Mouse (Mus musculus): ENCODE measurements around the gene Nfya. TPM values are rescaled to one million over a fixed set of nuclear protein-coding genes. Genes with fewer than 3 reads are reported as not detected.

Nfya gene
- polyA plus RNA-seq, 1 experiment from 2014 or later: 18.7 TPM

- H3K27ac ChIP-seq (ENCODE audit: low read depth, low read length): no peak overlapping the region; the same call in 1 of the 2 replicates
- no peaks in the 10 kb centered on the region for H3K9me3 ChIP-seq (ENCODE audit: control insufficient read depth, low read length)
- no peaks in the 10 kb centered on the region for H3K36me3 ChIP-seq (ENCODE audit: control insufficient read depth, insufficient read depth, low read length)
- H3K4me2 ChIP-seq: no peak overlapping the region
- no peak overlapping the region for H3K9ac ChIP-seq (ENCODE audit: low read depth, low read length)
- no peak for ATAC-seq (replicated peaks; ENCODE audit: low FRiP score)
- H3K27me3 ChIP-seq (replicated peaks; ENCODE audit: control insufficient read depth, insufficient read depth, low read length): no peaks in the 10 kb centered on the region
- no peak overlapping the region for H3K4me3 ChIP-seq (ENCODE audit: low read depth, low read length)
- WGBS: 80% methylated on average over 20 of the region's 20 CpGs
- peaks cover 33% of the 10 kb centered on the region for H3K4me1 ChIP-seq (replicated peaks; ENCODE audit: control insufficient read depth, insufficient read depth, low read length)
- DNase-seq (ENCODE audit: low spot score): no peak
Observed at GRCm38 (mm10) chr17:48433006-48433655, 23.4 kb upstream of the Nfya start.

GRCm38 (mm10) chr17:48432158-48432980, 22.7 kb upstream of the Nfya start, which contains the start of gene Apobec2:
TSS of gene Apobec2 (minus strand) at chr17:48432930.
- H3K27me3 ChIP-seq (replicated peaks; ENCODE audit: control insufficient read depth, insufficient read depth, low read length): no peaks in the 10 kb centered on the region
- H3K36me3 ChIP-seq (ENCODE audit: control insufficient read depth, insufficient read depth, low read length): no peaks in the 10 kb centered on the region
- 37% methylated on average over 16 of the region's 16 CpGs for WGBS
- H3K4me3 ChIP-seq (ENCODE audit: low read depth, low read length): no peak within 1 kb of the TSS
- H3K4me2 ChIP-seq: peak within 1 kb of the TSS; percentile 47
- peaks cover 29% of the 10 kb centered on the region for H3K4me1 ChIP-seq (replicated peaks; ENCODE audit: control insufficient read depth, insufficient read depth, low read length)
- DNase-seq (ENCODE audit: low spot score): no peak
- H3K27ac ChIP-seq (ENCODE audit: low read depth, low read length): no peak within 1 kb of the TSS; the same call in 1 of the 2 replicates
- no peaks in the 10 kb centered on the region for H3K9me3 ChIP-seq (ENCODE audit: control insufficient read depth, low read length)
- peak; percentile 61 for ATAC-seq (replicated peaks; ENCODE audit: low FRiP score)
- 0 out of 2 replicates have a peak within 1 kb of the TSS, but pooled peaks have one; percentile 11 for H3K9ac ChIP-seq (ENCODE audit: low read depth, low read length)

- Histone ChIP-seq H3K27ac (ENCODE audit: low read depth, low read length) (no peak overlapping the region), H3K4me1 (replicated peaks; ENCODE audit: control insufficient read depth, insufficient read depth, low read length) (peaks cover 35% of the 10 kb centered on the region)
Observed at GRCm38 (mm10) chr17:48431054-48431453, 21.3 kb upstream of the Nfya start.

GRCm38 (mm10) chr17:48430394-48430793, 20.7 kb upstream of the Nfya start:
- no peaks in the 10 kb centered on the region for H3K36me3 ChIP-seq (ENCODE audit: control insufficient read depth, insufficient read depth, low read length)
- no peaks in the 10 kb centered on the region for H3K27me3 ChIP-seq (replicated peaks; ENCODE audit: control insufficient read depth, insufficient read depth, low read length)
- WGBS: 21% methylated on average over 5 of the region's 5 CpGs
- no peak for DNase-seq (ENCODE audit: low spot score)
- H3K4me1 ChIP-seq (replicated peaks; ENCODE audit: control insufficient read depth, insufficient read depth, low read length): peaks cover 40% of the 10 kb centered on the region
- H3K4me3 ChIP-seq (ENCODE audit: low read depth, low read length): no peak overlapping the region
- 0 out of 2 replicates have a peak overlapping the region, but pooled peaks have one; percentile 19 for H3K27ac ChIP-seq (ENCODE audit: low read depth, low read length)
- ATAC-seq (replicated peaks; ENCODE audit: low FRiP score): no peak
- no peak overlapping the region for H3K4me2 ChIP-seq
- H3K9me3 ChIP-seq (ENCODE audit: control insufficient read depth, low read length): no peaks in the 10 kb centered on the region
- 0 out of 2 replicates have a peak overlapping the region, but pooled peaks have one; percentile 20 for H3K9ac ChIP-seq (ENCODE audit: low read depth, low read length)

More at GRCm38 (mm10) chr17:48431054-48431453, 21.3 kb upstream of the Nfya start:
- DNase-seq (ENCODE audit: low spot score) (no peak), ATAC-seq (replicated peaks; ENCODE audit: low FRiP score) (no peak)
- 68% methylated on average over 5 of the region's 5 CpGs for WGBS
- no peak overlapping the region for H3K9ac ChIP-seq (ENCODE audit: low read depth, low read length)
- H3K27me3 ChIP-seq (replicated peaks; ENCODE audit: control insufficient read depth, insufficient read depth, low read length): no peaks in the 10 kb centered on the region
- H3K4me2 ChIP-seq: no peak overlapping the region
- H3K36me3 ChIP-seq (ENCODE audit: control insufficient read depth, insufficient read depth, low read length): no peaks in the 10 kb centered on the region
- H3K4me3 ChIP-seq (ENCODE audit: low read depth, low read length): no peak overlapping the region
- H3K9me3 ChIP-seq (ENCODE audit: control insufficient read depth, low read length): no peaks in the 10 kb centered on the region

- Histone ChIP-seq H3K9me3 (ENCODE audit: control insufficient read depth, low read length) (no peaks in the 10 kb centered on the region), H3K9ac (ENCODE audit: low read depth, low read length) (no peak overlapping the region; the same call in 1 of the 2 replicates), H3K27ac (ENCODE audit: low read depth, low read length) (no peak overlapping the region), H3K4me3 (ENCODE audit: low read depth, low read length) (no peak overlapping the region), H3K27me3 (replicated peaks; ENCODE audit: control insufficient read depth, insufficient read depth, low read length) (no peaks in the 10 kb centered on the region), H3K36me3 (ENCODE audit: control insufficient read depth, insufficient read depth, low read length) (no peaks in the 10 kb centered on the region), H3K4me2 (no peak overlapping the region), H3K4me1 (replicated peaks; ENCODE audit: control insufficient read depth, insufficient read depth, low read length) (peaks cover 38% of the 10 kb centered on the region)
- ATAC-seq (replicated peaks; ENCODE audit: low FRiP score) (no peak), DNase-seq (ENCODE audit: low spot score) (no peak)
- WGBS: 56% methylated on average over 11 of the region's 11 CpGs
Observed at GRCm38 (mm10) chr17:48427852-48428530, 18.3 kb upstream of the Nfya start.

- H3K4me3 ChIP-seq (ENCODE audit: low read depth, low read length): no peak overlapping the region
- no peak overlapping the region; the same call in 1 of the 2 replicates for H3K4me2 ChIP-seq
- 57% methylated on average over 13 of the region's 13 CpGs for WGBS
- no peak overlapping the region; the same call in 1 of the 2 replicates for H3K27ac ChIP-seq (ENCODE audit: low read depth, low read length)
- no peaks in the 10 kb centered on the region for H3K36me3 ChIP-seq (ENCODE audit: control insufficient read depth, insufficient read depth, low read length)
- peaks cover 30% of the 10 kb centered on the region for H3K4me1 ChIP-seq (replicated peaks; ENCODE audit: control insufficient read depth, insufficient read depth, low read length)
- ATAC-seq (replicated peaks; ENCODE audit: low FRiP score) (no peak), DNase-seq (ENCODE audit: low spot score) (no peak)
- H3K27me3 ChIP-seq (replicated peaks; ENCODE audit: control insufficient read depth, insufficient read depth, low read length): no peaks in the 10 kb centered on the region
- no peaks in the 10 kb centered on the region for H3K9me3 ChIP-seq (ENCODE audit: control insufficient read depth, low read length)
- no peak overlapping the region for H3K9ac ChIP-seq (ENCODE audit: low read depth, low read length)
Observed at GRCm38 (mm10) chr17:48426991-48427750, 17.5 kb upstream of the Nfya start.

GRCm38 (mm10) chr17:48425823-48426612, 16.3 kb upstream of the Nfya start:
- Histone ChIP-seq H3K9ac (ENCODE audit: low read depth, low read length) (no peak overlapping the region), H3K4me1 (replicated peaks; ENCODE audit: control insufficient read depth, insufficient read depth, low read length) (peaks cover 26% of the 10 kb centered on the region), H3K9me3 (ENCODE audit: control insufficient read depth, low read length) (no peaks in the 10 kb centered on the region), H3K4me3 (ENCODE audit: low read depth, low read length) (no peak overlapping the region), H3K36me3 (ENCODE audit: control insufficient read depth, insufficient read depth, low read length) (no peaks in the 10 kb centered on the region), H3K27me3 (replicated peaks; ENCODE audit: control insufficient read depth, insufficient read depth, low read length) (no peaks in the 10 kb centered on the region), H3K27ac (ENCODE audit: low read depth, low read length) (no peak overlapping the region), H3K4me2 (peak overlapping the region; percentile 48)
- ATAC-seq (replicated peaks; ENCODE audit: low FRiP score): peak; percentile 68
- no peak for DNase-seq (ENCODE audit: low spot score)
- WGBS: 32% methylated on average over 9 of the region's 9 CpGs

Data from liver, embryonic 11.5 days (tissue).